Mouse (Mus musculus): ENCODE results near the gene Vwa5a. TPM values are rescaled to one million over a fixed set of nuclear protein-coding genes. Genes with fewer than 3 reads are reported as not detected.

The Vwa5a gene
- 8.6 and 9.1 TPM in 2 replicates for polyA plus RNA-seq (2015; fragmentation: Nextera tagmentation; extraction: Ambion mirVana)

DNA sequence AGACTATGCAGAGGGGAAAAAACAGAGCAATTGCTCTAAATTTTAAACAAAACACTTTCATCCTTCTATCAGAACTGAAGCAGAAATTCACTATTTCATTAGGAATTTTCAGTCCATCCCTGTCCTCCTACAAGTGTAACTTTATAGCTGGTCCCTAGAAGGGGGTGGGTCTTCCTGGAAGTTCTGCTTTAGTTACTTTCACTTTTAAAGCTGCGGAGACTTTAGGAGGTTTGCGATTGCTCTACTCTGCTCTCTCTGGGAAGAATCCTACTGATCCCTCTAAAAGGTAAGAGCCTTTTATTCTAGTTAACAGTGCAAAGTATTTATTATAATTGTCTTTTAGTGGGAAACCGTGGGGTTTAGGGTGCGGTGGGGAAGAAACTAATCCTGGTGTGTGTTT is at the start of gene Vwa5a:
Gene Vwa5a, plus strand, starts transcription at position 167 of the 400 bp plus-strand sequence.
- Histone ChIP-seq H3K4me3 (peak within 1 kb of the TSS; percentile 36), H3K9me3 (no peaks in the 10 kb centered on the region), H3K27ac (no peak within 1 kb of the TSS), H3K36me3 (no peaks in the 10 kb centered on the region), H3K27me3 (no peaks in the 10 kb centered on the region), H3K4me1 (replicated peaks) (peaks cover 12% of the 10 kb centered on the region; the same call in 1 of the 2 replicates), H3K9ac (peak within 1 kb of the TSS; percentile 19), H3K4me2 (peak within 1 kb of the TSS; percentile 48)
- WGBS = 11% methylated on average over 4 of the region's 4 CpGs
- ATAC-seq (ENCODE audit: low FRiP score) = no peak

DNA sequence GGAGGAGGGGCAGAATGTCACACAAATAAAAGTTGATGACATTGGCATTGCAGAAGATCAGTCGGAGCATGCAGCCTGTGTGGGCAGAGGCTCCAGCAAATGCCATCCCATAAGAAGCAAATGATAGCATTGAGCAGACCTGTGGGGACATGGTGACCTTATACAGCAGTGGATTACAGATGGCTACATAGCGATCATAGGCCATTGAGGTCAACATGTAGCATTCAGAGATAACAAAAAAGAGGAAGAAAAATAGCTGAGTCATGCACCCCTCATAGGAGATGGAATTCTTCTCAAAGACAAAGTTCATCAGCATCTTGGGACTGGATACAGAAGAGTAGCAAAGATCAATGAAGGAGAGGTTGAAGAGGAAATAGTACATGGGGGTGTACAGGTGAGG is 45.2 kb upstream of the Vwa5a start:
- Histone ChIP-seq H3K4me2 (no peak overlapping the region), H3K9me3 (no peaks in the 10 kb centered on the region), H3K36me3 (no peaks in the 10 kb centered on the region), H3K27me3 (no peaks in the 10 kb centered on the region), H3K4me1 (replicated peaks) (no peaks in the 10 kb centered on the region), H3K9ac (no peak overlapping the region), H3K27ac (no peak overlapping the region), H3K4me3 (no peak overlapping the region)
- WGBS = 87% methylated on average over 2 of the region's 2 CpGs
- no peak for ATAC-seq (ENCODE audit: low FRiP score)

DNA sequence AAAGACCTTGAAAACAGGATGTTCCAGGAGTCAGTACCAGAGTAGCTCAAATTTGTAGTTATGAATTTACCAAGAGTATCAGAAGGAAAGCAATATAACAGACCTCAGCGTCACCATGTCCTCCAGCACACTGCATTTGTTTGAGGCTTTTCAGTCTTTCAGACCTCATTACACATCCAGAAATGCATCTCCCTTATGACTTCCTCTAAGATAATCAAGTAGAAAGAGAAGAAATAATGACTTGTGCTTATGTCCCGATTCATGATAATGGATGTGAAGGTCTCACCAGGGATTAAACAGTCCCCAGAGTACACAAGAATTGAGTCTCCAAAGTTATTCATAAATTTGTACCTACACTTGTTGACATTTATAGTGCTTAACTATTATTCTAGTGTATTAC is 43.6 kb upstream of the Vwa5a start, which contains the start of gene Olfr918:
Gene Olfr918, minus strand, starts transcription at position 101 of the 400 bp plus-strand sequence.
- no peak for ATAC-seq (ENCODE audit: low FRiP score)
- Histone ChIP-seq H3K9me3 (no peaks in the 10 kb centered on the region), H3K27me3 (no peaks in the 10 kb centered on the region), H3K27ac (no peak within 1 kb of the TSS), H3K36me3 (no peaks in the 10 kb centered on the region), H3K9ac (no peak within 1 kb of the TSS), H3K4me1 (replicated peaks) (no peaks in the 10 kb centered on the region), H3K4me3 (no peak within 1 kb of the TSS), H3K4me2 (no peak within 1 kb of the TSS)
- 84% methylated on average over 2 of the region's 2 CpGs for WGBS

DNA sequence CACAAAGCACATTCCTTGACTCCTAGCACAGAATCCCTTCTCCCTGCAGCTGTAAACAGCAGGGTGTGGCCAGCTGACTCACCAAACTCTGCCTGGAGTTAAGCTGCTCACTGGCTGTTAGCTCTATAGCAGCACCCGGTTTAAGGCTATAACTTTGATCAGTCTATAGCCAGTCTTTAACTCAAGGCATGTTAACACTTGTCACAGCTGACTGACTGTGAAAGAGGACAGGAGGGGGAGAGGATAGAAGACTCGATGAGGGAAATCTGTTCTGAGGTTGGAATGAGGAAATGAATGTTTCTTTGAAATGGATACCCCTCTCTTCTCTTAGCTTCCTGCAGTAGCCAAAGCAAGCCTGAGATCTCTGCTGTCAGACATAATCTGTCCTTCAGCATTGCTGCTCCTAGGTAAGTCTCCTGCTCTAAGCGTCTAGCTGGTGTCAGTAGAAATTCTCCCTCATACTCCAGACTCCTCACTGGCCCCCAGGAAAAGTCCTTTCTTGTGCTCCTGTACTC is 916 bp downstream of the Vwa5a start:
- H3K27ac ChIP-seq = no peak overlapping the region
- peak overlapping the region; percentile 48 for H3K4me2 ChIP-seq
- H3K36me3 ChIP-seq = no peaks in the 10 kb centered on the region
- WGBS = 9% methylated on average over 3 of the region's 3 CpGs
- no peaks in the 10 kb centered on the region for H3K9me3 ChIP-seq
- peak overlapping the region; percentile 19 for H3K9ac ChIP-seq
- no peak for ATAC-seq (ENCODE audit: low FRiP score)
- peaks cover 12% of the 10 kb centered on the region; the same call in 1 of the 2 replicates for H3K4me1 ChIP-seq (replicated peaks)
- no peaks in the 10 kb centered on the region for H3K27me3 ChIP-seq
- H3K4me3 ChIP-seq = peak overlapping the region; percentile 36

DNA sequence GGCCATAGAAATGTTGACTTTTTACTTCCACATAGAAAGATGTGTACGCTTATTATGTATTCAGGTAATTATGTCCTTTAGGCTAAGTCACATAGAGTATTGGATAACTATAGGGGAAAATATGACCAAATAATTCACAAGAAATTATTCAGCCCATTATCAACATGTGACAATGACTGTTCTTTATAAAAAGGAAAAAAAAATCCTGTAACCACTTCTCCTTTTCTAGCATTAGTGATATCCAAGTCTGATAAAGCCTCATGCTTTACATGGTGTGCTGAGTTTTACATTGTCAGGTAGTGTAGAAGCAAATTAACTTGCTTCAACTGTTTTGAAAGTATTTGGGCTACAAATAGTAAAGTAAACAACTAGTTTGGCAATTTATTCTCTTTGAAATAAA is 6.0 kb downstream of the Vwa5a start:
- 91% methylated on average over 1 of the region's 1 CpGs for WGBS
- no peak for ATAC-seq (ENCODE audit: low FRiP score)
- peaks cover 7% of the 10 kb centered on the region; the same call in 1 of the 2 replicates for H3K4me1 ChIP-seq (replicated peaks)

DNA sequence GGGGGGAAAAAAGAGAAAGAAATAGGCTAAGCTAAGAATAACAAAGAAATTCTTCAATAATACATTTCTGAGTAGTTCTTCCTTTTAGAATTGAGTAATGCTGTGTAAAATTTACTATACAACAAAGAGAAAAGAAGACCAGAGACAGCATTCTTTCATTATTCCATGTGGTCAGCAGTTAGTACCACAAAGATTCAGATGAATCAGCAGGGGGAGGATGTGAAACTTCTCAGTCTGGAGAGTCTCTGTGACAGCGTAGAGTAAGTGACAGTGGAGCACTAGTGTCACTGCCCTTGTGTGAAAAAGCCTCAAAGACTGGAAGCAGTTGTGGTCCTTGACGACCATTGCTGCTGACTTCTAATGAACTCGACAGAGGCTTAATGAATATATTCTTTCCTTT is 10.2 kb downstream of the Vwa5a start:
- Histone ChIP-seq H3K27ac (no peak overlapping the region), H3K9ac (no peak overlapping the region), H3K36me3 (no peaks in the 10 kb centered on the region), H3K4me2 (no peak overlapping the region), H3K4me1 (replicated peaks) (no peaks in the 10 kb centered on the region), H3K4me3 (no peak overlapping the region), H3K27me3 (no peaks in the 10 kb centered on the region), H3K9me3 (no peaks in the 10 kb centered on the region)
- ATAC-seq (ENCODE audit: low FRiP score) = no peak
- WGBS = 80% methylated on average over 3 of the region's 3 CpGs

More for the DNA sequence above, 6.0 kb downstream of the Vwa5a start:
- Histone ChIP-seq H3K36me3 (no peaks in the 10 kb centered on the region), H3K27ac (no peak overlapping the region), H3K9ac (no peak overlapping the region), H3K27me3 (no peaks in the 10 kb centered on the region), H3K4me2 (no peak overlapping the region), H3K9me3 (no peaks in the 10 kb centered on the region), H3K4me3 (no peak overlapping the region)

DNA sequence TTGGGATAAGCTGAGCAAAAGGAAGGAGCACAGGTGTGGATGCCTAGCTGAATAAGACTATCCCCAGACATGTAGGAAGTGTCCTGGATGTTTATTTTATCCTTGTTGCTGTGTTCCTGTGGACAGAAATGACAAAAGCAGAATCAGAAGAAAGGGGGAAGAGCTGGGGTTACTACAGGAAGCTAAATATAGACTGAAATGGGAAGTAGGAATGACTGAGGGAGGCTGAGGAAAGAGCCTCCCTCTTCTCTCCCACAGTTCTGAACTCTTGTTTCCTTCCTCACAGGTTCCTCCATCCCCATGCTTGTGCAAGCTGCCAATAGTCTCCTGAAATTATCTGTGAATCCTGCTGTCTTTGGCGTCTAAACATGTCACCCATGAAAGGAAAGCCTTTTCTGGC is 23.3 kb downstream of the Vwa5a start:
- ATAC-seq (ENCODE audit: low FRiP score) = no peak
- 91% methylated on average over 1 of the region's 1 CpGs for WGBS

DNA sequence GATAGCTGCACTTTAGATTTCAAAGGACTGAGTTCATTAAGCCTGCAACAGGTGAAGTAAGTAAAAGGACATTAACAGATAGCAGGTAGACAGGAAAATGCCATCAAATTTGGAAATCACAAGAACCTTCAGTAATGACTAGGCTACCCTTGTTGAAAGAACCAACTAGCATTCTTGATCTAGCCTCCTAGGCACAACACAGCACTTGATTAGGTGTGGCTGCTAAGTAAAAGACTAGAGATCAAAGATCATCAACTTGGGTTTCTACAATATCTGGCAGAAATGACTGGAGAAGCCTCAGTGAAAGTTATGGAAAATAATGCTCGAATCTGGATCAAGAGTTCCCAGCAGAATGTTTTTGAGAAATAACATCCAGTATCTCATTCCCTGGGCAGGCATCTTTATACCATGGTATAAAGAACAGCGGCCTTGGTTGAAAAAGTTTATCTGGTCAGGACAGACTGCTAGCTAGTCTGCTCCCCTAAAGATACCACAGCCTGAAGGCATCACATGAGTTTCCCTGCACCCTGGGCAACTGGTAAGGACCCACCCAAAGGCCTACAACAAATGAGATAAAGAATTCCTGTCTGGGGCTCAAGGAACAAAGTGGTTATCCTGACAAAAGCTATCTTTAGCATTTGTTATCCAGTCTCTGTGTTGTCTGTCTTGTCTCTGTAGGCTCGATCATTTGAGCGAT is 26.7 kb downstream of the Vwa5a start:
- H3K36me3 ChIP-seq = no peaks in the 10 kb centered on the region
- WGBS = 96% methylated on average over 4 of the region's 4 CpGs

More for the DNA sequence above, 23.3 kb downstream of the Vwa5a start:
- Histone ChIP-seq H3K4me2 (no peak overlapping the region), H3K4me3 (no peak overlapping the region), H3K27ac (no peak overlapping the region), H3K9ac (no peak overlapping the region), H3K36me3 (no peaks in the 10 kb centered on the region), H3K9me3 (no peaks in the 10 kb centered on the region), H3K4me1 (replicated peaks) (no peaks in the 10 kb centered on the region), H3K27me3 (no peaks in the 10 kb centered on the region)

DNA sequence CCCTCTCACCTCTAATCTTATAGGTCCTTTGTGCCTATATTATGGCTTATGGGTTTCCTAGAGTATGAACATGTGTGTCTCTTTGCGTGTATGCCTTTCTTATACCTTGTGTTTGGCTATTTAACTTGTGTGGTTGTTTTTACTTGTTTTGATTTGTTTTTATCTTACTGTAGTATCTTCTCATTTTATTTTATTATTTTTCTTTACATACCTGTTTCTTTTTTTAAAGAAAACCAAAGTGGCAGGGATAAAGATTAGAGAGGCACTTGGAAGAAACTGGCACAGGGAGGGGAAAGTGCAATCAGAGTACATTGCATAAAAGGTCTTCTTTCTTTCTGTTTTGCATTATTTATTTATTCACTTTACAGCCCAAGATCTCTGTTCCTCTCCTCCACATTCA is 33.9 kb downstream of the Vwa5a start, which contains the start of gene Olfr920:
Gene Olfr920, plus strand, starts transcription at position 301 of the 400 bp plus-strand sequence.
- Histone ChIP-seq H3K36me3 (no peaks in the 10 kb centered on the region), H3K9me3 (no peaks in the 10 kb centered on the region), H3K27ac (no peak within 1 kb of the TSS), H3K27me3 (no peaks in the 10 kb centered on the region), H3K4me2 (no peak within 1 kb of the TSS), H3K9ac (no peak within 1 kb of the TSS), H3K4me3 (no peak within 1 kb of the TSS), H3K4me1 (replicated peaks) (no peaks in the 10 kb centered on the region)
- no peak for ATAC-seq (ENCODE audit: low FRiP score)
- 100% methylated on average over 1 of the region's 1 CpGs for WGBS

More for the DNA sequence above, 26.7 kb downstream of the Vwa5a start:
- no peak overlapping the region for H3K4me2 ChIP-seq
- ATAC-seq (ENCODE audit: low FRiP score) = no peak
- no peaks in the 10 kb centered on the region for H3K4me1 ChIP-seq (replicated peaks)
- H3K9me3 ChIP-seq = no peaks in the 10 kb centered on the region
- no peaks in the 10 kb centered on the region for H3K27me3 ChIP-seq
- H3K4me3 ChIP-seq = no peak overlapping the region
- H3K27ac ChIP-seq = no peak overlapping the region
- no peak overlapping the region for H3K9ac ChIP-seq

DNA sequence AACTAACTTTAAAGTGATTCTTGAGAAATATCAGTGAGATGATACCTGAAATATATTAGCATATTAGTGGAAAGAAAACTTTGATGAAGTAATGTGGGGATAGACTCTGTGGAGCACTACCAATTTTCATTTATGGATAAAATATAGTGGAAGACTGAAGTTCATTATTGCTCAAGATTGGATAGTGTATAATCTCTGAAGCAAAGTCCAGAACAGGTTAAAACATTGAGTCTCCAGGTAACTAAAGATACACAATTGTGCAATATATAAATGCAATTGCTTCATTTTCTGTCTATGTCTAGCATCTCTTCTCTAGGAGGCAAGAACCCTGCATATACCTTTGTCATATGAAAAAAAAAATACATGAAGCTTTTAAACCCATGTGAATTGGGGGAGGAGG is 54.7 kb downstream of the Vwa5a start, which contains the start of gene Olfr921:
Gene Olfr921, plus strand, starts transcription at position 301 of the 400 bp plus-strand sequence.
- Histone ChIP-seq H3K4me1 (replicated peaks) (no peaks in the 10 kb centered on the region), H3K9ac (no peak within 1 kb of the TSS), H3K4me3 (no peak within 1 kb of the TSS), H3K27ac (no peak within 1 kb of the TSS), H3K9me3 (no peaks in the 10 kb centered on the region), H3K27me3 (no peaks in the 10 kb centered on the region), H3K36me3 (no peaks in the 10 kb centered on the region), H3K4me2 (no peak within 1 kb of the TSS)
- ATAC-seq (ENCODE audit: low FRiP score) = no peak

DNA sequence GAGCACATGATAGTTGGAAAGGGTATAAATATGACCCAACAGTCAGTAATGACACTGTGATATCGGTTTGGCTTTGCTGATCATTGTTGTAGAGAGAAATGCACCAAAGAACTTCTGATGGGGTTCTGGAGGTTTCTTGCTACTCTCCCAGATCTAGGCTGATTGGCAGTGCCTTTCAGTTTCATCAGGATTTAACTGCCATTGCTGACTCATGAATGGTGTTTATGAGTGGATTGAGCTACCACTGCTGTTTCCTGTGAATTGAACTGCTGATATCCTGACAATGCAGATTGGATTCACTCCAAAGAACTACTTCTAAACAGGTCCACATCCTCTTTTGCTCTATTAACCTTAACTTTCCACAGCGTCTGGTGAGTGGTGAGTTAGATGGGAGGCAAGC is 74.6 kb downstream of the Vwa5a start:
- no peaks in the 10 kb centered on the region for H3K27me3 ChIP-seq
- H3K36me3 ChIP-seq = no peaks in the 10 kb centered on the region
- H3K9ac ChIP-seq = no peak overlapping the region
- no peak overlapping the region for H3K4me3 ChIP-seq
- H3K4me1 ChIP-seq (replicated peaks) = no peaks in the 10 kb centered on the region
- no peak overlapping the region for H3K27ac ChIP-seq
- ATAC-seq (ENCODE audit: low FRiP score) = no peak
- H3K9me3 ChIP-seq = no peaks in the 10 kb centered on the region
- 88% methylated on average over 2 of the region's 2 CpGs for WGBS
- H3K4me2 ChIP-seq = no peak overlapping the region
